ENCODE assay signal across 11 mouse cellular contexts in the genomic region with DNA sequence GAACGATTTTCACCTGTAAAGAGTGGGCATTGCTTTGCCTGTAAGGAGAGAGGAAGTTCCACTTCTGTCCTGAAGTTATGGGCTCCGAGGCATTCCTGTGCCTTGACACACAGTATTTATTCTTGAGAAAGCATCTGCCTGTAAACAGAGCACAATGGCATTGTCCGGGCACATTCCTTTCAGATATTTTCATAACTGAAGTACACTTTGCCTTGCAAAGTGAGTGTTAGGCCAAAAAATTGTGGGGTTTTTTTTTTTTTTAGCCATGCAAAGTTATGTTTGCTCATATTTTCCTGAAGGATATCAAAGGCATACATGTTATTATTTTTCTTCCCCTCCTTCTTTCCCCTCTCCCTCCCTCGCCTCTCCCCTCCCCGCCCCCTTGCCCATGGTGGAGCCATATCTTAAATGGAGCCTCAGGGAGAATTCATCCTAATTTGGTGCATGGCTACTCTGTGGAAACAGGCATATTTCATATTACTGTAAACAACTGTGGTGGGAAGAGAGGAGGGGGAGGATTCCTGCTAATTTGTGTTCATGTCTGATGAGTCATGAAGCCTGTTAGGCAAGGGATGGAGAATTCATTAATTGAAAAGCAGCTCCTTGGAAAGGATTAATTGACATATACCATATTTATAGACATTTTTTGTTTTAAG. TPM values are rescaled to one million over a fixed set of nuclear protein-coding genes. Genes with fewer than 3 reads are reported as not detected.
DNase-seq lines count a peak whose midpoint lies in the region; ATAC-seq and TF ChIP-seq lines count a peak whose summit lies in the region.
"Had no signal": no experiment of that assay in that cellular context is flagged by ENCODE, and none has a peak within 500 bp of the region (broad histone marks: within the 10 kb centered on the region; RNA-seq: fewer than 3 reads in every experiment).

No protein-coding gene starts in this region.

- POLR2A ChIA-PET in Patski (lab: Charles Lee), result interaction anchor here (0.9 to 1.5 kb wide), 2 partner anchors 12 to 22 kb away, joined by 4 read pairs; no protein-coding TSS in a partner anchor

- H3K9ac ChIP-seq in limb, embryonic 13.5 days, result no peak overlapping the region
- H3K9ac ChIP-seq in intestine, embryonic 16.5 days (ENCODE audit: low read depth, low read length), result peak overlapping the region; percentile 24; the same call in 1 of the 2 replicates
- H3K9ac ChIP-seq in forebrain, embryonic 11.5 days (ENCODE audit: low read length), result no peak overlapping the region

- peaks cover 81% of the 10 kb centered on the region for H3K79me2 ChIP-seq in myocyte (ENCODE audit: control insufficient read depth, insufficient read depth)

- in situ Hi-C loops in Patski (cut with MboI; ENCODE audit: low pct_unique_long_range_greater_than_20kb), result loop anchor here (10.0 to 25.0 kb wide), 3 partner anchors 380 to 1393 kb away; partner anchors contain the start of gene Gpr171

- peaks cover 42% of the 10 kb centered on the region for H3K4me1 ChIP-seq in limb, embryonic 13.5 days
- H3K4me1 ChIP-seq in limb, embryonic 10.5 days, result peaks cover 32% of the 10 kb centered on the region
- H3K4me1 ChIP-seq in intestine, embryonic 16.5 days (ENCODE audit: control insufficient read depth, insufficient read depth, low read length), result peaks cover 28% of the 10 kb centered on the region
- H3K4me1 ChIP-seq in forebrain, embryonic 11.5 days (replicated peaks; ENCODE audit: control insufficient read depth, insufficient read depth, low read length), result peaks cover 3% of the 10 kb centered on the region; the same call in 1 of the 2 replicates

- no peak for ATAC-seq in limb, embryonic 13.5 days (ENCODE audit: low FRiP score, low read depth)
- ATAC-seq in Patski, result peak; percentile 34
- no peak for ATAC-seq in intestine, embryonic 16.5 days
- ATAC-seq in forebrain, embryonic 11.5 days (replicated peaks; ENCODE audit: low FRiP score), result no peak

- H3K9me3 ChIP-seq in limb, embryonic 13.5 days, result no peaks in the 10 kb centered on the region
- H3K9me3 ChIP-seq in limb, embryonic 10.5 days (replicated peaks), result no peaks in the 10 kb centered on the region
- H3K9me3 ChIP-seq in intestine, embryonic 16.5 days (ENCODE audit: control insufficient read depth, low read length), result no peaks in the 10 kb centered on the region
- no peaks in the 10 kb centered on the region for H3K9me3 ChIP-seq in forebrain, embryonic 11.5 days (ENCODE audit: control insufficient read depth, low read length)

- no peaks in the 10 kb centered on the region for H3K36me3 ChIP-seq in limb, embryonic 13.5 days
- H3K36me3 ChIP-seq in limb, embryonic 10.5 days, result no peaks in the 10 kb centered on the region
- no peaks in the 10 kb centered on the region for H3K36me3 ChIP-seq in intestine, embryonic 16.5 days (ENCODE audit: control insufficient read depth, insufficient read depth, low read length)
- H3K36me3 ChIP-seq in myocyte (ENCODE audit: control insufficient read depth, insufficient read depth), result no peaks in the 10 kb centered on the region
- H3K36me3 ChIP-seq in forebrain, embryonic 11.5 days (ENCODE audit: control insufficient read depth, insufficient read depth, low read length), result no peaks in the 10 kb centered on the region

- H3K4me3 ChIP-seq in limb, embryonic 13.5 days, result no peak overlapping the region
- no peak overlapping the region for H3K4me3 ChIP-seq in limb, embryonic 10.5 days
- 0 out of 2 replicates have a peak overlapping the region, but pooled peaks have one; percentile 4 for H3K4me3 ChIP-seq in intestine, embryonic 16.5 days (ENCODE audit: low read length)
- H3K4me3 ChIP-seq in myocyte, result peak overlapping the region; percentile 43
- H3K4me3 ChIP-seq in forebrain, embryonic 11.5 days (ENCODE audit: low read depth, low read length), result no peak overlapping the region

- H3K27ac ChIP-seq in limb, embryonic 13.5 days, result no peak overlapping the region
- H3K27ac ChIP-seq in limb, embryonic 10.5 days, result no peak overlapping the region
- H3K27ac ChIP-seq in intestine, embryonic 16.5 days (ENCODE audit: low read length), result no peak overlapping the region
- no peak overlapping the region for H3K27ac ChIP-seq in forebrain, embryonic 11.5 days (ENCODE audit: low read depth, low read length)

- no peak for TF ChIP-seq POLR2A in myocyte (IDR thresholded peaks at IDR 0.05; ENCODE audit: insufficient read length, low read depth)

- no peak for TF ChIP-seq CTCF in Patski (IDR thresholded peaks at IDR 0.05)

- H3K4me2 ChIP-seq in limb, embryonic 13.5 days (replicated peaks), result 0 out of 2 replicates have a peak overlapping the region, but pooled peaks have one; percentile 15
- peak overlapping the region; percentile 30 for H3K4me2 ChIP-seq in intestine, embryonic 16.5 days (ENCODE audit: low read depth, low read length)
- peak overlapping the region; percentile 81 for H3K4me2 ChIP-seq in myocyte (ENCODE audit: low read depth)
- no peak overlapping the region for H3K4me2 ChIP-seq in forebrain, embryonic 11.5 days (ENCODE audit: low read depth, low read length, severe bottlenecking)

- no peak for DNase-seq in limb, embryonic 10.5 days (ENCODE audit: low spot score)
- DNase-seq in Patski (ENCODE audit: low read depth, low spot score), result no peak
- DNase-seq in forebrain, embryonic 11.5 days (ENCODE audit: low spot score), result no peak
- DNase-seq in frontal cortex, postnatal 10 days (ENCODE audit: low spot score in 2 of 2), result no peak
- DNase-seq: cerebellum, postnatal 14 days; gastrocnemius, postnatal 25 days; right cerebral cortex, postnatal 14 days; thymus, postnatal 4 days had no signal

- no peak overlapping the region for H3ac ChIP-seq in myocyte (ENCODE audit: control insufficient read depth, insufficient read length)

- no peaks in the 10 kb centered on the region for H3K27me3 ChIP-seq in limb, embryonic 13.5 days
- no peaks in the 10 kb centered on the region for H3K27me3 ChIP-seq in limb, embryonic 10.5 days (ENCODE audit: low read depth, poor library complexity, severe bottlenecking)
- H3K27me3 ChIP-seq in Patski (no peaks in the 10 kb centered on the region), myocyte (ENCODE audit: control insufficient read depth, insufficient read depth, insufficient read length) (no peaks in the 10 kb centered on the region)
- no peaks in the 10 kb centered on the region for H3K27me3 ChIP-seq in intestine, embryonic 16.5 days (replicated peaks; ENCODE audit: control insufficient read depth, insufficient read depth, low read length)
- no peaks in the 10 kb centered on the region for H3K27me3 ChIP-seq in forebrain, embryonic 11.5 days (ENCODE audit: control insufficient read depth, insufficient read depth, low read length)

- 61% methylated on average over 5 of the region's 5 CpGs for WGBS in limb, embryonic 13.5 days
- 75% methylated on average over 5 of the region's 5 CpGs for whole genome bisulfite sequencing in limb, embryonic 10.5 days
- 41% methylated on average over 5 of the region's 5 CpGs for WGBS in intestine, embryonic 16.5 days
- WGBS in forebrain, embryonic 11.5 days, result 71% methylated on average over 5 of the region's 5 CpGs

- CTCF ChIA-PET in Patski (lab: Charles Lee), result interaction anchor here (0.8 to 4.5 kb wide), 7 partner anchors 8 to 185 kb away, joined by 3 to 29 read pairs (median 4); no protein-coding TSS in a partner anchor

TF ChIP-seq in myocyte, 11 proteins besides CTCF, POLR2A, EP300 and RAD21:
- TF ChIP-seq MYOD1 (IDR thresholded peaks at IDR 0.05; ENCODE audit: control insufficient read depth in 1 of 3, insufficient read length in 2 of 3, low read depth in 2 of 3), result no peak
- TF ChIP-seq MAX (IDR thresholded peaks at IDR 0.05; ENCODE audit: low read depth), result no peak
- TF ChIP-seq SRF (IDR thresholded peaks at IDR 0.05; ENCODE audit: control insufficient read depth, insufficient read length, low read depth), result no peak
- TF ChIP-seq MYOG (IDR thresholded peaks at IDR 0.05; ENCODE audit: control insufficient read depth in 1 of 3, insufficient read depth in 1 of 3, insufficient read length in 2 of 3, low read depth in 2 of 3), result no peak
- TF ChIP-seq TCF12 (IDR thresholded peaks at IDR 0.05; ENCODE audit: insufficient read depth, poor library complexity, severe bottlenecking), result no peak
- no peak for TF ChIP-seq TCF3 (IDR thresholded peaks at IDR 0.05; ENCODE audit: insufficient read length, low read depth)
- no peak for TF ChIP-seq E2F4 (IDR thresholded peaks at IDR 0.05; ENCODE audit: insufficient read depth)
- TF ChIP-seq USF1 (IDR thresholded peaks at IDR 0.05; ENCODE audit: low read depth), result no peak
- no peak for TF ChIP-seq POLR2AphosphoS2 (IDR thresholded peaks at IDR 0.05; ENCODE audit: insufficient read length, low read depth)
- TF ChIP-seq CEBPB (IDR thresholded peaks at IDR 0.05; ENCODE audit: insufficient read depth, poor library complexity, severe bottlenecking), result no peak
- no peak for TF ChIP-seq REST (IDR thresholded peaks at IDR 0.05; ENCODE audit: insufficient read depth, insufficient read length)

RNA-seq across cellular contexts. Expression of gene Mbnl1, which starts 32.3 kb away (rescaled TPM):
- polyA plus RNA-seq in limb, embryonic 13.5 days (2015; fragmentation: Nextera tagmentation; extraction: Ambion mirVana), result 88.7 and 89.7 TPM in 2 replicates
- 51.2 and 53.1 TPM in 2 replicates for polyA plus RNA-seq in limb, embryonic 10.5 days (2016; fragmentation: Nextera tagmentation; extraction: Ambion mirVana)
- 84.9 TPM for polyA plus RNA-seq in Patski (2021)
- polyA plus RNA-seq in intestine, embryonic 16.5 days (2015; fragmentation: Nextera tagmentation; extraction: Ambion mirVana), result 94.3 and 98.2 TPM in 2 replicates
- 24.7 TPM for polyA plus RNA-seq in myocyte (2012; fragmentation: generic; extraction: Trizol)
- polyA plus RNA-seq in forebrain, embryonic 11.5 days (2014; fragmentation: Nextera tagmentation; extraction: Ambion mirVana), result 40.8 and 46.8 TPM in 2 replicates

Comparison
In these comparisons a context has a peak if more than half of its experiments do, and no peak if none do; other contexts are left out.
1. H3K4me3 ChIP-seq: peak in intestine, embryonic 16.5 days (single experiment) and myocyte (single experiment); none in limb, embryonic 13.5 days (single experiment), limb, embryonic 10.5 days (single experiment) and forebrain, embryonic 11.5 days (single experiment).